Mouse (Mus musculus): ENCODE results near the gene Scml4. TPM values are rescaled to one million over a fixed set of nuclear protein-coding genes. Genes with fewer than 3 reads are reported as not detected.

Gene Scml4
- total RNA-seq, 2 experiments from 2014 or later = 4.0 to 6.4 TPM

GRCm38 (mm10) chr10:42951078-42952045, 91.2 kb downstream of the Scml4 start:
- no peak for DNase-seq

GRCm38 (mm10) chr10:42952046-42952420, 91.9 kb downstream of the Scml4 start:
- peak; percentile 73 for DNase-seq

- no peak for DNase-seq
These were observed 93.4 kb downstream of the Scml4 start for GRCm38 (mm10) chr10:42953601-42954000.

GRCm38 (mm10) chr10:42955205-42955604, 95.0 kb downstream of the Scml4 start:
- no peak for DNase-seq

DNA sequence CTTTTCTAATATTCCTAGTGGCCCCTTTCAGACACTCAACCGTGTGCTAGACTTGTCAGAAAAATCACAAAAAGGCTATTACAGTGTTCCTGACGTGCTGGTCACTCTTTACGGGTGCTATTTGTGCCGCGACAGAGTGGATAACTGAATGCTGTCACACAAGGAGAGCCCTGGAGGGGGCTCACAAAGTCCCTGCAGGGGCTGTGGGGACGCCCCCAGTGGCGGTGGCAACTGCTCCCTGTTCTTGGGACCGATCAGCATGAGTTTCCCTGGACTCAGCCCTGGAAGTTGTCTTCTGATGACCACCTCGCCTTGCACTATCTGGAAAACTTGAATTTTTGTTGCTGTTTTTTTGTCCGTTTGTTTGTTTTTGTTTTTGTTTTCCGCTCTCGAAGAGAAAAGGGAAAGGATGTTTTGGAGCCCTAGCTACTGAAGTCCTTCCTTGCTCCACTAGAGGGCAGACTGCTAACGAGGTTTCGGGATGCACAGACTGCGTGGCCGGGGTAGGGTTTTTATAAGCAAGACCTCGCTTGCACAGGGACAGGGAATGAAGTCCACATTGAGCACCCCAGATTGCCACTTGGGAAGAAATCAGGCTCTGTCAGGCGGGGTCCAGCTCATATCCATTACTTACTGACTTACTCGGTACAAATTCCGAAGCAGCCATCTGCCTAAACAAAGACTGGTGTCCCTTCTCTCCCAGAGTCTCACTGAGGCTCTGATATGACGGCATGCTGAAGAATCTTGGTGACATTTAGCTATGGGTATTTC, 97.9 kb downstream of the Scml4 start:
- peak; percentile 81 for DNase-seq

GRCm38 (mm10) chr10:42958686-42959085, 98.5 kb downstream of the Scml4 start:
- DNase-seq = no peak

- DNase-seq = no peak
These were observed 101.6 kb downstream of the Scml4 start for GRCm38 (mm10) chr10:42961771-42962170.

DNA sequence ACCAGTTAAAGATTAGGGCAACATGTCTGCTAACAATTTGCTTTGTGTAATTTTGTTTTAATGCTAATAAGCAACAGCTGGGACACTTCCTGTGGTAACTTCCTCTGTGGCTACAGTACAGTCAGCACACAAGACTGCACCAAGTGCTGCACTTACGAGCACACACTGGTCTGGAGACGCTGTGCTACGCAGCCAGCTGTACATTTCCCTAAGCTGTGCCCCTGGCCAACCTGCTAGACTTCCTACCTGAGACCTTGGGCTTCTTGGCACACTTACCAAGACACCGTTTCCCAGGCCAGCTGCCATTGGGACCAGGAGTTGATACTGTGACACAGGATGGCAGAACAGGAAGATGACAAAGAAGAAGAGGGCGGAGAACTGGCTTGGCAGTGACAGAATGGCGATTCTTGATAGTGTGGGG, 102.0 kb downstream of the Scml4 start:
- no peak for DNase-seq

GRCm38 (mm10) chr10:42962655-42963054, 102.5 kb downstream of the Scml4 start:
- no peak for DNase-seq

DNA sequence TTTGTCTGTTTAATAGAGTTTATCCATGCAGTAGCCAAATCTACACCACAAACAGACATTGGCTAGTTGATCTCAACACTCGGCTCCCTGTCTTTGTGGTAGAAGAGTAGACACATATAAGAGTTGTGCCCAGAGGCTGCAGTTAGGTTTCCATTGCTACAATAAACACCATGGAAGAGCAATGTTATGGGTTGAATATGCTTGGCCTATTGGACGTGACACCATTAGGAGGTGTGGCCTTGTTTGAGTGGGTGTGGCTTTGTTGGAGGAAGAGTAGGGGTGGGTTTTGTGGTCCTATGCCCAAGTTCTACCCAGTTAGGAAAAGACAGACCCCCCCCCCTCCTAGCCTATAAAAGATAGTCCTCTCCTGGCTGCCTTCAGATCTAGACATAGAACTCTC, 102.9 kb downstream of the Scml4 start:
- DNase-seq = no peak

DNA sequence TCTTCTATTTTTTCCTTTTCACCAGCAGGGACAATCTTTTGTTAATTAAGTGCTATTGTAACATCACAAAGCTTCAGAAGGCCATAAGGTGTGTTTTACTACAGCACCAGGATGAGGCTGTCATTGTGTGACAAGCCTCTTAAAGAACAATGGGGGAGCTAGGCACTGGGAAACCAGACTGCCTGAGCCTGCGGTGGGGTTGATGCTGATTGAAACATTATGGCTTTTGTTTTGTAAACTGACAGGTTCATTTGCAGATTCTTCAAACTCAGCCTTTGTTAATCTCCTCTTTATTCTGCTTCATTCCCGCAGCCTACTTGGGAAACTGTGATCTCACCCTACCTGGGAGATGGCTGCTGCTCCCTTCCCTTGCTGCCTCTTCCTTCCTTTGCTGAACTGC, 108.2 kb downstream of the Scml4 start:
- no peak for DNase-seq

GRCm38 (mm10) chr10:42972504-42973172, 112.5 kb downstream of the Scml4 start:
- DNase-seq = peak; percentile 81

DNA sequence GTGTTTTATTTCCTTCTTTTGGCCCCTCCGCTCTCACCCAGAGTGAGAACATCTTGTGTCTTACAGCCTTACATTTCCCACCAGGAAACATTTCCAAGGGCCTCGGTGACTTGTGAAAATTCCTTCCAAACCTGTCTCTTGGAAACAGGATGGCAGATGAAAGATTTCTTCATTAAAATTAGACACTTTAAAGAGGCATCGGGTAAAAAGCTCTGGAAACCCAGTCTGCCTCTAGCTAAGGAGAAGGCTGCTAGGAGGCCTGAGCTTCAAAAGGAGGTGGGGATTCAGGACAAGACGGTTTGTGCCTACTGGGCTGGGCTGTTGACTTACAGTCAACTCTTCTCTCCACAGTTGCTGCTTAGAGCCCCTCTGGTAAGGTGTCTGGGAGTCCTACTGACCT, 113.4 kb downstream of the Scml4 start:
- no peak for DNase-seq

DNA sequence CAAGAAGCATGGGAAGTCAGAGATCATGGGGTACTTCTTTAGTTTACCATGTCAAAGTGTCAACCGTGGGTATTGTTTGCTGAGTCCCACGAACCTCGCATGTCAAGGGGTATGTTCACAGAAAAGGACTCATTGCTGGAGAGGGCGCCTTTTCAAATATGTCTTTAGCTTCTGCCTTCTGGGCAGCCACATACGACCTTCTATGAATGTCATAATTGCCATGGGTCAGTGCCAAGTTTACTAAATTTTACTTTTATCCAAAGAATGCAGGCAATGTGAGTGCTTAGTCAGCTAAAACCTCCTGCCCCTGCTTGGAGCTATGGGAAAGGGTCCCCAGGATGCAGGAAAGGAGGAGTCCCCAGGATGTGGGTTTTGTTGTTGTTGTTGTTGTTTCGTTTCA, 116.4 kb downstream of the Scml4 start:
- DNase-seq = peak; percentile 37

DNA sequence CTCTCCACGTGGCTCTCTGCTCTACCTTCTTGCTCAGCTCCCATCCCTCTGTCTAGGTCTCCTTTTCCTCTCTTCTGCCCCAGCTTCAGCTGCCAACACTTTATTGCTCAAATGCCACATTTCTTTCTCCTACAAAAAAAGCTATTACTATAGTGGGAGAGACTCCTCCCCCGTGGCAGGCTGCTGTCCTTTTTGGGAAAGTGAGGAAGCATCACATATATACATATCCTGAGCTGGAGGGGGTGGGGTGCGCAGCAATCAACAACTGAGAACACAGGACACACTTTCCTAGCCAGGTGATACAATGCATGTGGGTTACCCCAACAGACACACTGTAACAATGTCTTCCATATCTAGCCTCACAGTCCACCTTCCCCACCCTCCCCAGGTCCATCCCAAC, 118.2 kb downstream of the Scml4 start:
- no peak for DNase-seq

GRCm38 (mm10) chr10:42980999-42981757, 121.0 kb downstream of the Scml4 start:
- no peak for DNase-seq

- DNase-seq = peak; percentile 67
These were observed 124.7 kb downstream of the Scml4 start for GRCm38 (mm10) chr10:42984886-42985285.

DNA sequence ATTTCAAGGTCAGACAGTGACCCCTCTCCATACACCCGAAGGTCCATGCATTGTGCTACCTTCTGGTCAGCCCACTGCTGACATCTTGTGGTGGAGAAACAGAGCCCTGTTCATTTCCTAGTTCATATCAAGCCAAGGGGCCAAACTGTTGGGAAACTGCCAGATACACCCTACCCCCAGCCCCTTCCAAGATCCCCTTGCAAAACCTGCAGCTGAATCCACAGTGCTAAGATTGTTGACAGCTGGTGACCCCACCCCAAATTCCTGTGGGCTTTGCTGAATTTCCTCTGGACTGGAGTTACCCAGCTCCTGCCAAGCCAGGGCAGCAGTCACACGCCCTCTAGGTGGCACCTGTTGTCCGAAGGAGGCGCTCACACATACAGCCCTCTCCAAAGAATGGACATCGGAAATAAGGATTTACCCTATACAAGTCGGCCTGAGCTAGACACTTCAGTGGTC, 127.5 kb downstream of the Scml4 start:
- DNase-seq = peak; percentile 63

DNA sequence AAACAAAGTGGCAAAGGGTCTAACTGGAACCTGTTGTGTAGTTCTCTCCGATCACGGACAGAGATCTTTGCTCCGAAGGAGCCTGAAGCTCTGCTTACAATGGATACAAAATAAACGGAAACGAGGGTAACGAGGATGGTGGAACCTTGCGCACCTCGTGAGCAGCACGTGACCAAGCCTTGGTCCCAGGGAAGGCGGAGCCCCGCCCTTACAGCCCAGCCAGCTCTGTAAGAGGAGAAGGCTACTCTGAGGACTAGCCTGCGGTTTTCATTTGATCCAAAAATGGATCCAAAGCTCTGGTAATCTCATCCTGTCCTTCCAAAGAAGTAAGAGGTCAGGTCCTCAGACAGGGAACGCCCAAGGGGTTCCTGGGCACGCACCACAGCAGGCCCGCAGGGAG, 128.5 kb downstream of the Scml4 start:
- no peak for DNase-seq

GRCm38 (mm10) chr10:42989910-42990309, 129.7 kb downstream of the Scml4 start:
- DNase-seq = peak; percentile 78

GRCm38 (mm10) chr10:42991018-42991417, 130.8 kb downstream of the Scml4 start:
- no peak for DNase-seq

- DNase-seq = no peak
These were observed 134.2 kb downstream of the Scml4 start for GRCm38 (mm10) chr10:42994331-42994782.
